Mouse (Mus musculus) liver, embryonic 14.5 days (tissue): ENCODE measurements at regions not wholly inside any gene's neighbourhood (a gene's known extent, or its start where the extent isn't known, plus 50 kb on each side); places are given as distances from the start of the nearest gene placed in this dataset.

Source experiments
- CTCF ChIP-seq: IDR thresholded peaks from 2 replicates; pipeline ENCODE4 v1.5.1; 2016; ENCODE audit warnings: antibody characterized with exemption, low read depth, control low read depth
- EP300 ChIP-seq: IDR thresholded peaks from 2 replicates; pipeline ENCODE4 v1.6.1; 2016; ENCODE audit warnings: antibody characterized with exemption, low read depth

- TF ChIP-seq CTCF (no peak), EP300 (no peak)
These were observed 221.6 kb upstream of the Rgma start for GRCm38 (mm10) chr7:73153668-73154067.
